Mouse (Mus musculus): Measurements from ENCODE around the gene Tbc1d32.

DNA sequence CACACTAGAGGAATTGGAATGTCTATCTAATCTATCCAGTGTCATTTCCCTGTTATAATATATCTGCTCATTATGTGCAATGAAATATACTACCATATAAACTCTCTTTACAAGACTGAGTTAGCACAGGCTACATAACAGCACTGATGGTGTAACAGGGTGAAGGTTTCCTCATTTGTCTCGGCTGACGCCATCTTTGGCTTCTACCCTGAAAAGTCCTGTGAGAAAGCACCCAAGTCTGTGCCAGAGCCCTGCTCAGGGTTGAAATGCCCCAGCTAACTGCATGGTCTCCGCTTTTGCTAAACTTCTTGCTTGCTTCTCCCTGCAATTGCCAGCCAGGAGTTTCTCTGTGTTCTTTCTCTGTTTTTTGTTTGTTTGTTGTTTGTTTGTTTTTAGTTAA, 129.4 kb downstream of the Tbc1d32 start:
- no peak for TF ChIP-seq CTCF (conservative IDR thresholded peaks at IDR 0.05 in 1 of 2, IDR thresholded peaks at IDR 0.05 in 1 of 2; ENCODE audit: low read depth in 2 of 2, low read length in 2 of 2)
- TF ChIP-seq POLR2A (IDR thresholded peaks at IDR 0.05; ENCODE audit: low read depth, low read length): no peak
- no peak for TF ChIP-seq MAZ (IDR thresholded peaks at IDR 0.05; ENCODE audit: low read depth, low read length)
